Comparison of ENCODE assay signal across 27 mouse cellular contexts in genomic region chr8:69999236-69999635, GRCm38 (mm10).
"Had no signal": no experiment of that assay in that cellular context is flagged by ENCODE, and none has a peak within 500 bp of the region (broad histone marks: within the 10 kb centered on the region; RNA-seq: fewer than 3 reads in every experiment).

No protein-coding gene starts in this region.

- H3K4me3 ChIP-seq: embryonic facial prominence, embryonic 10.5 days; embryonic facial prominence, embryonic 12.5 days; embryonic facial prominence, embryonic 13.5 days; embryonic facial prominence, embryonic 15.5 days; erythroblast, embryonic 14.5 days; forebrain, embryonic 10.5 days; forebrain, embryonic 12.5 days; forebrain, embryonic 13.5 days; forebrain, embryonic 15.5 days; gastrocnemius, adult 2 months; heart, adult 2 months had no signal

- ATAC-seq: forebrain, embryonic 13.5 days; forebrain, embryonic 14.5 days; forebrain, embryonic 15.5 days; forebrain, embryonic 16.5 days; forebrain, postnatal 0 days had no signal

- H3K36me3 ChIP-seq: embryonic facial prominence, embryonic 10.5 days; embryonic facial prominence, embryonic 12.5 days; embryonic facial prominence, embryonic 13.5 days; embryonic facial prominence, embryonic 15.5 days; forebrain, embryonic 10.5 days; forebrain, embryonic 12.5 days; forebrain, embryonic 15.5 days had no signal

- H3K9ac ChIP-seq: embryonic facial prominence, embryonic 12.5 days; embryonic facial prominence, embryonic 13.5 days; embryonic facial prominence, embryonic 15.5 days; forebrain, embryonic 12.5 days; forebrain, embryonic 13.5 days; forebrain, embryonic 15.5 days; forebrain, postnatal 0 days had no signal

- H3K4me2 ChIP-seq: embryonic facial prominence, embryonic 12.5 days; embryonic facial prominence, embryonic 13.5 days; embryonic facial prominence, embryonic 15.5 days; forebrain, embryonic 12.5 days; forebrain, embryonic 13.5 days; forebrain, embryonic 15.5 days had no signal

- H3K9me3 ChIP-seq: embryonic facial prominence, embryonic 10.5 days; embryonic facial prominence, embryonic 12.5 days; embryonic facial prominence, embryonic 13.5 days; embryonic facial prominence, embryonic 15.5 days; forebrain, embryonic 10.5 days; forebrain, embryonic 12.5 days; forebrain, embryonic 13.5 days; forebrain, embryonic 15.5 days had no signal

- H3K27ac ChIP-seq: embryonic facial prominence, embryonic 10.5 days; embryonic facial prominence, embryonic 12.5 days; embryonic facial prominence, embryonic 13.5 days; embryonic facial prominence, embryonic 15.5 days; forebrain, embryonic 10.5 days; forebrain, embryonic 12.5 days; forebrain, embryonic 13.5 days; forebrain, embryonic 15.5 days; gastrocnemius, adult 2 months; heart, adult 2 months had no signal

- DNase-seq: cerebellum, adult 8-10 months; cerebellum, adult 9-10 months; cerebellum, adult 9-11 months; cerebellum, postnatal 10 days; cerebellum, postnatal 14 days; cerebellum, postnatal 25 days; cerebellum, postnatal 36 days; embryo, embryonic 11 days; forebrain, postnatal 0 days; gastrocnemius, adult 2 months; gastrocnemius, postnatal 10 days; gastrocnemius, postnatal 14 days; gastrocnemius, postnatal 25 days; gastrocnemius, postnatal 36 days; heart, adult 18-20 months; heart, adult 2 months had no signal

- H3K27me3 ChIP-seq: embryonic facial prominence, embryonic 12.5 days; embryonic facial prominence, embryonic 13.5 days; embryonic facial prominence, embryonic 15.5 days; forebrain, embryonic 12.5 days; forebrain, embryonic 15.5 days had no signal
